Mouse (Mus musculus) CH12.LX (cell line): ENCODE measurements at regions not wholly inside any gene's neighbourhood (a gene's known extent, or its start where the extent isn't known, plus 50 kb on each side); places are given as distances from the start of the nearest gene placed in this dataset.

ENCODE experiments used
- DNase-seq: peaks from one replicate; pipeline ENCODE4 v3.0.0-alpha.2; 2013; ENCODE audit errors: extremely low read depth
- H3K27ac ChIP-seq: 2 replicates; pipeline ENCODE4 v1.5.1; 2012; ENCODE audit warnings: low read depth, mild to moderate bottlenecking, control low read depth, moderate library complexity; ENCODE audit not compliant: insufficient read depth
- H3K27me3 ChIP-seq: replicated peaks from 2 replicates; pipeline ENCODE3; 2012; ENCODE audit warnings: inconsistent platforms
- H3K36me3 ChIP-seq, 2 experiments: replicated peaks in 1 of 2; 2 replicates each; pipeline versions ENCODE3 to v1.6.1; 2012; ENCODE audit warnings: inconsistent platforms in 1 of 2, low read length in 1 of 2, mild to moderate bottlenecking in 1 of 2, mixed read lengths in 1 of 2, moderate library complexity in 1 of 2; ENCODE audit not compliant: control insufficient read depth in 1 of 2, insufficient read depth in 1 of 2
- H3K4me1 ChIP-seq, 2 experiments: 2 replicates each; pipeline ENCODE4 v1.6.1; 2012; ENCODE audit warnings: inconsistent platforms in 1 of 2, moderate library complexity in 1 of 2; ENCODE audit not compliant: insufficient read depth in 2 of 2, control insufficient read depth in 1 of 2
- H3K4me2 ChIP-seq: 2 replicates; pipeline ENCODE4 v1.6.1; 2012; ENCODE audit warnings: low read depth, mild to moderate bottlenecking, control low read depth; ENCODE audit not compliant: poor library complexity, insufficient read depth, severe bottlenecking
- H3K4me3 ChIP-seq, 3 experiments: fragments of 150-350 bp in 1 of 3; sonication (generic) in 1 of 3; replicated peaks in 1 of 3; 2 replicates each; pipeline versions ENCODE3 to v1.5.1; 2011 to 2012; ENCODE audit warnings: low read depth in 2 of 3, low read length in 2 of 3, mild to moderate bottlenecking in 2 of 3, moderate library complexity in 2 of 3, control low read depth in 1 of 3, improper control_type of control experiment in 1 of 3, inconsistent platforms in 1 of 3, mixed read lengths in 1 of 3; ENCODE audit not compliant: poor library complexity in 1 of 3
- H3K79me2 ChIP-seq: replicated peaks from 2 replicates; pipeline ENCODE4 v1.6.1; 2012; ENCODE audit warnings: mild to moderate bottlenecking, moderate library complexity; ENCODE audit not compliant: control insufficient read depth, poor library complexity, insufficient read depth, severe bottlenecking; ENCODE audit errors: extremely low read depth
- H3K9ac ChIP-seq: 2 replicates; pipeline ENCODE4 v1.6.1; 2012; ENCODE audit warnings: low read depth, mild to moderate bottlenecking, control low read depth, moderate library complexity; ENCODE audit not compliant: insufficient read depth
- H3K9me3 ChIP-seq: replicated peaks from 2 replicates; pipeline ENCODE3; 2012; ENCODE audit warnings: low read length, inconsistent platforms, mixed read lengths
- BHLHE40 ChIP-seq: IDR thresholded peaks from 2 replicates; pipeline ENCODE4 v1.6.1; 2011; ENCODE audit warnings: mild to moderate bottlenecking, low read depth, low read length, improper control_type of control experiment
- CHD1 ChIP-seq: IDR thresholded peaks from 2 replicates; pipeline ENCODE4 v1.6.1; 2012; ENCODE audit warnings: low read depth, low read length, improper control_type of control experiment, inconsistent platforms
- CHD2 ChIP-seq: IDR thresholded peaks from 2 replicates; pipeline ENCODE4 v1.6.1; 2011; ENCODE audit warnings: low read length, improper control_type of control experiment
- CTCF ChIP-seq, 2 experiments: IDR thresholded peaks in 1 of 2; conservative IDR thresholded peaks in 1 of 2; 2 replicates each; pipeline ENCODE4 v1.5.1; 2011 to 2012; ENCODE audit warnings: low read depth in 2 of 2, low read length in 2 of 2, improper control_type of control experiment in 1 of 2, inconsistent platforms in 1 of 2, mild to moderate bottlenecking in 1 of 2, moderate library complexity in 1 of 2
- ELF1 ChIP-seq: IDR thresholded peaks from 2 replicates; pipeline ENCODE4 v1.6.1; 2014; ENCODE audit warnings: low read depth, mild to moderate bottlenecking, inconsistent platforms, low read length, improper control_type of control experiment
- EP300 ChIP-seq: IDR thresholded peaks from 2 replicates; pipeline ENCODE4 v1.6.1; 2011; ENCODE audit warnings: low read length, improper control_type of control experiment
- ETS1 ChIP-seq: conservative IDR thresholded peaks from 2 replicates; pipeline ENCODE4 v1.6.1; 2012; ENCODE audit warnings: low read depth, mild to moderate bottlenecking, inconsistent platforms, low read length, improper control_type of control experiment, moderate library complexity
- GABPA ChIP-seq: IDR thresholded peaks from 2 replicates; pipeline ENCODE4 v1.6.1; 2012; ENCODE audit warnings: low read depth, low read length, improper control_type of control experiment, inconsistent platforms; ENCODE audit not compliant: insufficient replicate concordance
- HCFC1 ChIP-seq: IDR thresholded peaks from 2 replicates; pipeline ENCODE4 v1.6.1; 2012; ENCODE audit warnings: low read depth, mild to moderate bottlenecking, inconsistent platforms, low read length, improper control_type of control experiment
- JUN ChIP-seq: IDR thresholded peaks from 2 replicates; pipeline ENCODE4 v1.6.1; 2011; ENCODE audit warnings: low read depth, mild to moderate bottlenecking, low read length, improper control_type of control experiment, moderate library complexity; ENCODE audit not compliant: insufficient read depth
- JUND ChIP-seq: conservative IDR thresholded peaks from 2 replicates; pipeline ENCODE4 v1.6.1; 2011; ENCODE audit warnings: low read depth, low read length, improper control_type of control experiment
- MAFK ChIP-seq: IDR thresholded peaks from 2 replicates; pipeline ENCODE4 v1.6.1; 2011; ENCODE audit warnings: low read length, improper control_type of control experiment; ENCODE audit not compliant: insufficient replicate concordance
- MAX ChIP-seq: IDR thresholded peaks from 2 replicates; pipeline ENCODE4 v1.6.1; 2011; ENCODE audit warnings: low read length, improper control_type of control experiment
- MAZ ChIP-seq: IDR thresholded peaks from 2 replicates; pipeline ENCODE4 v1.6.1; 2012; ENCODE audit warnings: low read depth, mild to moderate bottlenecking, inconsistent platforms, low read length, improper control_type of control experiment, moderate library complexity
- MEF2A ChIP-seq: IDR thresholded peaks from 2 replicates; pipeline ENCODE4 v1.6.1; 2014; ENCODE audit warnings: low read depth, mild to moderate bottlenecking, inconsistent platforms, low read length, improper control_type of control experiment, borderline replicate concordance
- MYC ChIP-seq: IDR thresholded peaks from 2 replicates; pipeline ENCODE4 v1.6.1; 2011; ENCODE audit warnings: low read depth, mild to moderate bottlenecking, improper control_type of control experiment, low read length
- NELFE ChIP-seq: IDR thresholded peaks from 2 replicates; pipeline ENCODE4 v1.6.1; 2011; ENCODE audit warnings: low read depth, low read length, improper control_type of control experiment
- NRF1 ChIP-seq: IDR thresholded peaks from 2 replicates; pipeline ENCODE4 v1.6.1; 2014; ENCODE audit warnings: low read depth, mild to moderate bottlenecking, inconsistent platforms, low read length, improper control_type of control experiment, moderate library complexity
- SMC3 ChIP-seq: IDR thresholded peaks from 2 replicates; pipeline ENCODE4 v1.6.1; 2011; ENCODE audit warnings: low read depth, low read length, improper control_type of control experiment
- TBP ChIP-seq: conservative IDR thresholded peaks from 2 replicates; pipeline ENCODE4 v1.6.1; 2011; ENCODE audit warnings: low read depth, low read length, improper control_type of control experiment
- TCF12 ChIP-seq: IDR thresholded peaks from 2 replicates; pipeline ENCODE4 v1.6.1; 2014; ENCODE audit warnings: low read depth, mild to moderate bottlenecking, inconsistent platforms, low read length, improper control_type of control experiment
- USF1 ChIP-seq: IDR thresholded peaks from 2 replicates; pipeline ENCODE4 v1.6.1; 2014; ENCODE audit warnings: low read depth, mild to moderate bottlenecking, inconsistent platforms, low read length, improper control_type of control experiment
- USF2 ChIP-seq: conservative IDR thresholded peaks from 2 replicates; pipeline ENCODE4 v1.6.1; 2011; ENCODE audit warnings: low read depth, low read length, improper control_type of control experiment
- ZC3H11A ChIP-seq: IDR thresholded peaks from 2 replicates; pipeline ENCODE4 v1.6.1; 2012; ENCODE audit warnings: low read depth, mild to moderate bottlenecking, inconsistent platforms, low read length, improper control_type of control experiment
- ZKSCAN1 ChIP-seq: IDR thresholded peaks from 2 replicates; pipeline ENCODE4 v1.6.1; 2012; ENCODE audit warnings: low read depth, inconsistent platforms, low read length, improper control_type of control experiment, borderline replicate concordance
- ZNF384 ChIP-seq: IDR thresholded peaks from 2 replicates; pipeline ENCODE4 v1.6.1; 2012; ENCODE audit warnings: low read depth, low read length, improper control_type of control experiment, inconsistent platforms
- dilution Hi-C: fragments of 300-500 bp; cut with MboI; formaldehyde crosslinking; loops from 2 replicates; pipeline ENCODE4 v1.14.3; 2020; ENCODE audit warnings: low sequenced_read_pairs; ENCODE audit not compliant: extremely low pct_unique_long_range_greater_than_20kb, extremely low pct_ligation_motif_present
- in situ Hi-C: fragments of 300-500 bp; cut with MboI; formaldehyde crosslinking; loops from 3 replicates; pipeline ENCODE4 v1.14.3; 2019; ENCODE audit warnings: low sequenced_read_pairs, low pct_ligation_motif_present, low pct_unique_long_range_greater_than_20kb, mixed read lengths

DNA sequence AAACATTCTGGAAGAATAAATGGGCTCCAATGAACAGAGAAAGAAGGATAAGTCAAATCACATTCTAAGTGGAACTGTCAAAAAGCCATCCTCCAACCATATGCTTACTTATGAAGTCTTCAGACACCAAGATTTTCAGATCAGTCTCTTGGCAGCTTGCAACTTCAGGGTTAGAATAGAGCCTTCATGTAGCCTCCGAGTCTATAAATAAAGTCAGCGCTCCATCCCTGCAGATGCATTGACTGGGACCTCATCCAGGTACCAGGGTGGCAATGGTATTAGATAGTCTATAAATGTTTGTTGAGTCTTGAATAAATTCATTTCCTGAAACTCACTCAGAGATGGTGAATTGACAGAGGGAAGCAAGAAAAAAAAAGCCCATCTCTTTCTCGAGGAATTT, 107.2 kb upstream of the Eepd1 start:
- H3K4me2 ChIP-seq = no peak overlapping the region
- H3K79me2 ChIP-seq = no peaks in the 10 kb centered on the region
- H3K4me3 ChIP-seq = no peak overlapping the region
- H3K27ac ChIP-seq = no peak overlapping the region
- no peak for TF ChIP-seq ZC3H11A
- no peak for TF ChIP-seq SMC3
- no peak for TF ChIP-seq MAFK
- no peak for TF ChIP-seq CHD1
- TF ChIP-seq JUND = no peak
- no peak for TF ChIP-seq NRF1
- TF ChIP-seq MAZ = no peak
- TF ChIP-seq JUN = no peak
- no peak for TF ChIP-seq ZNF384
- TF ChIP-seq HCFC1 = no peak
- no peak for TF ChIP-seq ETS1
- no peak for TF ChIP-seq CHD2
- no peak for TF ChIP-seq GABPA
- no peak for TF ChIP-seq MYC
- TF ChIP-seq TCF12 = no peak
- TF ChIP-seq USF2 = no peak
- no peak for TF ChIP-seq MEF2A
- TF ChIP-seq NELFE = no peak
- TF ChIP-seq BHLHE40 = no peak
- TF ChIP-seq EP300 = no peak
- TF ChIP-seq, all 38 proteins: peak for 0
- Histone ChIP-seq H3K4me1 (no peaks in the 10 kb centered on the region), H3K9ac (no peak overlapping the region), H3K27me3 (no peaks in the 10 kb centered on the region), H3K36me3 (no peaks in the 10 kb centered on the region), H3K9me3 (no peaks in the 10 kb centered on the region)
- DNase-seq = no peak
- in situ Hi-C loops (no loop called here), dilution Hi-C loops (no loop called here)

DNA sequence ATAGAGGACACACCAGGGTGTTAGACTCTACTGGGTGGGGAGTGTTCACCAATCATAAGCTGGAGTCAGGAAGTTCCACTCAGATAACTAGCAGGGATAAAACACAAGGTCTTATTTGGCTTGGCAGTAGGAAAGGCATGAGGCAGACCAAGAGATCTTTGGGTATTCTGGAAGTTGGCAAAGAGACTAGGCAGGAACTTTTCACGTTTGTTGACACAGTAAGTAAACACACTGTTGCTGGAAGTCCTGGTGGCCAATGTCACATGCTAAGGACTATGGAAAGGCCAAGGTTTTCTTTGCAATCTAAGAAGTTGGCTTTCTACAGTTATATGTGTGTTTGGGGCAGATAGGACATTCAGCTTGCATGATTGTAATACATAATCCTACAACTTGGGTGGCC, 105.1 kb upstream of the Eepd1 start:
- no peak for TF ChIP-seq MEF2A
- TF ChIP-seq MAX = no peak
- no peak for TF ChIP-seq SMC3
- TF ChIP-seq CTCF (conservative IDR thresholded peaks at IDR 0.05 in 1 of 2, IDR thresholded peaks at IDR 0.05 in 1 of 2; ENCODE audit: low read depth in 2 of 2, low read length in 2 of 2) = no peak
- TF ChIP-seq CHD1 = no peak
- TF ChIP-seq NRF1 = no peak
- TF ChIP-seq ELF1 = no peak
- TF ChIP-seq MAZ = no peak
- no peak for TF ChIP-seq ZKSCAN1
- TF ChIP-seq EP300 = no peak
- TF ChIP-seq TBP = no peak
- TF ChIP-seq JUN = no peak
- no peak for TF ChIP-seq MYC
- TF ChIP-seq USF1 = no peak
- no peaks in the 10 kb centered on the region for H3K79me2 ChIP-seq
- no peaks in the 10 kb centered on the region for H3K4me1 ChIP-seq
- H3K36me3 ChIP-seq = no peaks in the 10 kb centered on the region
- no peak for DNase-seq
- no peak overlapping the region for H3K4me3 ChIP-seq
- H3K27me3 ChIP-seq = no peaks in the 10 kb centered on the region
- dilution Hi-C loops = no loop called here
- H3K9me3 ChIP-seq = no peaks in the 10 kb centered on the region
- H3K27ac ChIP-seq = no peak overlapping the region
- in situ Hi-C loops = no loop called here
- H3K4me2 ChIP-seq = no peak overlapping the region
- no peak overlapping the region for H3K9ac ChIP-seq
